Mouse (Mus musculus): ENCODE measurements around the gene Zc3h7b.
"Not testable (repeated sequence)": the region's sequence is repeated elsewhere in the genome, so short reads cannot be mapped to it uniquely, and the experiment has no call there.

Zc3h7b gene

GRCm38 (mm10) chr15:81744992-81745600 is at the start of gene Zc3h7b, which contains the start of gene Rangap1:
TSS of gene Zc3h7b (plus strand) at chr15:81745057.
TSS of gene Rangap1 (minus strand) at chr15:81745530.
- peak; percentile 26 to 65 for DNase-seq (ENCODE audit: low spot score in 2 of 2)

GRCm38 (mm10) chr15:81697175-81697574 is 47.7 kb upstream of the Zc3h7b start, which contains the start of gene Chadl:
TSS of gene Chadl (minus strand) at chr15:81697287.
- DNase-seq (ENCODE audit: low spot score in 2 of 2) = peak in 1 of 2 experiments; percentile 24

DNA sequence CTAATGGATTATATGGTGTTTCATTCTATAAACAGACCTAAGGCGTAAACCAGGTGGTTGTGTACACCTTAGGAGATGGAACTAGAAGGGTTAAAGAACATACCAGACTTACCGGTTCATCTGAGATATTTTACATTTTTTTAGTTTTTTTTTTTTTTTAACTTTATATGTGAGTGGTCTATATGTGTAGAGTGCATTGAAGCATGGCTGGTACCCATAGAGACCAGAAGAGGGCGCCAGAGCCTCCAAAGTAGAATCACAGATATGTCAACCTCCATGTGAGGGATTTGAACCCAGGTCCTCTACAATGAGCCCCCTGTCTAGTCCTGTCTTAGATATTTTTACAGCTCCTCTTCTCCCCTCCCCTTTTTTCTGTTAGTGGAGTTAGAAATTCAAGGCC is 47.0 kb upstream of the Zc3h7b start:
- DNase-seq (ENCODE audit: low spot score in 2 of 2) = peak in 1 of 2 experiments; percentile 36

GRCm38 (mm10) chr15:81698532-81698931 is 46.3 kb upstream of the Zc3h7b start:
- no peak for DNase-seq (ENCODE audit: low spot score in 2 of 2)

DNA sequence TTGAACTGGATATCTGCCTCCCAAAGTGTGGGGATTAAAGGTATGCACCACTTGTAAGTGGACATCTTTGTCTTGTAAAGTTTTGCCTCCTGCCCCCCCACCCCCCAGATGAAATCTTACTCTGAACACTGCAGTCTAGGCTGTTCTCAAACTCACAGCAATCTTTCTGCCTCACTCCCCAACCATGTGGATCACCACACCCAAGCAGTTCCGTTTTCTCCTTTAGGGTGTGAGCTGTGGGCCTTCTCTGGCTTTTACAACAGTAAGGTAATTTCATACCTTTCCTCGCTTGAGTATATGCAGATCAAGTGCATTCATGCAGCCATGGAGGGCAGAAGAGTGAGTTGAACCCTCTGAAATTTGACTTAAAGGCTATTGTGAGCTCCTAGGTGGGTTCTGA is 44.7 kb upstream of the Zc3h7b start:
- DNase-seq (ENCODE audit: low spot score in 2 of 2) = no peak

- no peak for DNase-seq (ENCODE audit: low spot score in 2 of 2)
Measured at GRCm38 (mm10) chr15:81700601-81701000, 44.3 kb upstream of the Zc3h7b start.

- DNase-seq (ENCODE audit: low spot score in 2 of 2) = not testable (repeated sequence)
Measured at GRCm38 (mm10) chr15:81701350-81701749, 43.5 kb upstream of the Zc3h7b start.

GRCm38 (mm10) chr15:81702306-81703093 is 42.4 kb upstream of the Zc3h7b start:
- no peak for DNase-seq (ENCODE audit: low spot score in 2 of 2)

DNA sequence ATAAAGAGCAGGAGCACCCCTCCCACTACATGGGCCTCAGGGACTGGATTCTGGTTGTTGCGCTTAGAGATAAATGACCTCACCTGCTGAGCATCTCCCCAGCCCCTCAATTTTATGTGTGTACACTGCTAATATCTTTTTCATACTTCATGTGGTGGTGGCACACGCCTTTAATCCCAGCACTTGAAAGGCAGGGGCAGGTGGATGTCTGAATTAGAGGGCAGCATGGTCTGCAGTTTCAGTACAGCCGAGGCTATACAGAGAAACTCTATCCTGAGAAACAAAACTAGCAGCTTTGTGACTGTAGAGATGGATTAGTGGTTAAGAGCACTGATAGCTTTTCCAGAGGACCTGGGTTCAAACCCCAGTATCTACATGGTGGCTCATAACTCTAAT is 41.8 kb upstream of the Zc3h7b start:
- DNase-seq (ENCODE audit: low spot score in 2 of 2) = no peak

DNA sequence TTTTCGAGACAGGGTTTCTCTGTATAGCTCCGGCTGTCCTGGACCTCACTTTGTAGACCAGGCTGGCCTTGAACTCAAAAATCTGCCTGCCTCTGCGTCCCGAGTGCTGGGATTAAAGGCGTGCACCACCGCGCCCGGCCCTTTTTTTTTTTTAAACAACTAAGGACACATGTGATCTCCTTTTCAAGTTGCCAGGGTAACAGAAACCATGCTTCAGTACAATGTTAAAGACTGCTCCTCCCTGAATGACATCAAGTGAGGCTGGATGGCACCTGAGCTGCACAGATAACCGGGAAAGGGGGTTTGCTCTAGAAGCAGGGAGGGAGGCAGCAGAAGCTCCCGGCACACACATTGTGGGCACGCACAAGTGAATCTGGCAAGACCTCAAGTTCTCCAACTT is 35.9 kb upstream of the Zc3h7b start:
- DNase-seq (ENCODE audit: low spot score in 2 of 2) = no peak

DNA sequence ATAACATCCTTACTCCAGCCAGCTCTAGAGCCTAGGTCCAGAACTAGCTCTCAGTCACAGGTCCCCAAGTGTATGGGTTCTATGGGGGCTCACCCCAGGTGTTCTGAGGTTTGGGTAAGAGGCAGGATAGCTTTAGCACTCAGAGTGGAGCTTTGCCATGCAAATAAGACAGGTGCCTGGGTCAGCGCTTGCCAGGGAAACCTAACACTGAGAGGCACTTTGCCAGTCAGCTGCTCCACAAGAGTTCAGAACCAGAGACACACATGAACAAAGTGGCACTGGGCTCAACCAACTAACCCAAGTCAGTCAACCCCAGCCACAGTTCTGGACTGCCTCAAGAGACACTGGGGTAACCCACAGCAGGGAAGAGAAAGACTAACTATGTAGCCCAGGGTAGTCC is 35.2 kb upstream of the Zc3h7b start:
- DNase-seq (ENCODE audit: low spot score in 2 of 2) = no peak

- no peak for DNase-seq (ENCODE audit: low spot score in 2 of 2)
Measured at GRCm38 (mm10) chr15:81710801-81711200, 34.1 kb upstream of the Zc3h7b start.

- peak in 1 of 2 experiments; percentile 14 for DNase-seq (ENCODE audit: low spot score in 2 of 2)
Measured at GRCm38 (mm10) chr15:81713742-81714141, 31.1 kb upstream of the Zc3h7b start.

GRCm38 (mm10) chr15:81718336-81719138 is 26.3 kb upstream of the Zc3h7b start:
- DNase-seq (ENCODE audit: low spot score in 2 of 2) = peak; percentile 63 to 80

GRCm38 (mm10) chr15:81719139-81719531 is 25.7 kb upstream of the Zc3h7b start:
- DNase-seq (ENCODE audit: low spot score in 2 of 2) = peak in 1 of 2 experiments; percentile 26

- DNase-seq (ENCODE audit: low spot score in 2 of 2) = no peak
Measured at GRCm38 (mm10) chr15:81722361-81722760, 22.5 kb upstream of the Zc3h7b start.

DNA sequence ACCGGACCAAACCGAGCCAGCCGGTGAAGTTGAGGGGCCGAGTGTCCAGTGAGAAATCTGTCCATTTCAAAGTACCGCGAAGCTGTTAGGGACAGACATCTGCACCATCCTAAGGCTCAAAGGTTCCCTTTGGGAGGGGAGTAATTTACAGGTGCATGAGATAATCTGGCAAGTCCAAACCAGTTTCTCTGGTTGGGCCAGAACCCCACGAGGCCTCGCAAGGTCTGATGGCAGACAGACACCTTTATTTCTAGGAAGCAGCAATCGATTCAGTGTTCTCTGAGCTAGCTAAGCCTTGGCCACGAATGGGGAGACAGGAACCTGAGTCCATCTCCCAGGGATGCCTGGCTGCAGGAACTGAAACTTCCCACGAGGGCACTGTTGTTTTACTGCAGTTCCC is 21.2 kb upstream of the Zc3h7b start:
- no peak for DNase-seq (ENCODE audit: low spot score in 2 of 2)

- no peak for DNase-seq (ENCODE audit: low spot score in 2 of 2)
Measured at GRCm38 (mm10) chr15:81725965-81726364, 18.9 kb upstream of the Zc3h7b start.

DNA sequence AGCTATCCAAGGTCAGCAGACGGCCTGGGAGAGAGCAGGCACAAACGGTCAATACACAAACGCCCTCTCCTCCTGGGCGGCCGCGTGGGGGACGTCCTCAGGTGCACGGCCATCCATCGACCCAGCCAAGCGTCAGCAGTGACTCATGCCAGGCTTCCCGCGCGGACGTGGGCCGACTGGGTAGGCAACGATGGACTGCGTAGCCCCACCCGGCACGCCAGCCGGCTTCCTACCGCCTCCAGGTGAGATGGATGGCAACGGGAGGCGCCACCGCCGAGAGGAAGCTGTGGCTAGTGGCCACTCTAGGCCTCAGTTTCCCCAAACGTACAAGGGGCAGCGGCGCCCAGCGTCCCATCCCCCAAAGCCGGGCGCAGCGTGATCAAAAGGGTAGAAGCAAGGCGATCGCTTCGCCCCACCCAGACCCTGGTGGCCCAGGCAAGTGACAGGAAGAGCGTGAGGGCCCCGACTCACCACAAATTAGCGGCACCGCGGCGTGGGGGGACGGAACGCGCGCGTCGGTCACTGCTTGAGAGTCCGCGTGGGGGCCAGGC is 15.5 kb upstream of the Zc3h7b start:
- peak in 1 of 2 experiments; percentile 73 for DNase-seq (ENCODE audit: low spot score in 2 of 2)

DNA sequence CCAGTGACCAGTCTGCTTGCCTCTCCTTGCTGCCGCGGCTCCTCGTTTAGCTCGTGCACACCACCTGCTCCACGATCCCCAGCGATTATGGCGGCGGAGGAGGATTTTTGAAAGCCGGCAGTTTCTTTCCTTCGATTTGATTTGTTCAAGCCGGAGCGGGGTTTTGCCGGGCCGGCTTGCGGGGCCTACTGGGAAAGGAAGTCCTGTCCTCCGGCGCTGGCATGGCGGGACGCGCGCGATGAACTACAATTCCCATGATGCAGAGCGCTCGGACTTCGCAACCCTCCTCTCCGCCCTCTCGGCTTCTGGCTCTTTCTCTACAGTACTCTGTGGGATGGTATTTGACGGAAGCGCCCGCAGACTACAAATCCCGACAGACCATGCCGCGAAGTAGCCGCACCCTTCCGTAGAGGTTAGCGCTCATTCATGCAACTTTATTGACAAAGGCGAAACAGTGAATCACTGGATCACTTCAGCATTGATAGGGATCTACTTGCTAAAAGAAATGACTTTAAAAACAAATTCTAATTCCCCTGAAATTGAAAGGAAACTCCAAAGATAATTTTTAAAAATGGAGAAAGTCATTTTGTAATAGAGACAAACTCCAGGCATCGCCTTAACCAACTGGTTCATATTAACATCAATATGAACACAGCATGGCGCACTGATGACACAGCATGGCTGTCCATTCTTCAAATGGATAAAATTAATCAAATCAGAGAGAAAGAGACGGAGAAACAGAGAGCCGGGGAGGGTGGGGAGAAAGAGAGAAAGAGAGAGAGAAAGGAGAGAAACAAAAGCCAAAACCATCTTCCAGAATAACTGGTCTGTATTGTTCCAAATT is 14.8 kb upstream of the Zc3h7b start:
- peak; percentile 99 for DNase-seq (ENCODE audit: low spot score in 2 of 2)

GRCm38 (mm10) chr15:81735075-81735474 is 9.8 kb upstream of the Zc3h7b start:
- no peak for DNase-seq (ENCODE audit: low spot score in 2 of 2)

All from left cerebral cortex, adult 9 months (tissue).